Mouse (Mus musculus): ENCODE data around the gene Triml2.

- TF ChIP-seq MYOD1 (IDR thresholded peaks at IDR 0.05; ENCODE audit: control insufficient read depth in 1 of 3, insufficient read length in 2 of 3, low read depth in 2 of 3) (no peak), POLR2A (IDR thresholded peaks at IDR 0.05; ENCODE audit: insufficient read length, low read depth) (no peak), MAX (IDR thresholded peaks at IDR 0.05; ENCODE audit: low read depth) (no peak), USF1 (IDR thresholded peaks at IDR 0.05; ENCODE audit: low read depth) (no peak), CEBPB (IDR thresholded peaks at IDR 0.05; ENCODE audit: insufficient read depth, poor library complexity, severe bottlenecking) (no peak), MYOG (IDR thresholded peaks at IDR 0.05; ENCODE audit: control insufficient read depth in 1 of 3, insufficient read depth in 1 of 3, insufficient read length in 2 of 3, low read depth in 2 of 3) (no peak), POLR2AphosphoS2 (IDR thresholded peaks at IDR 0.05; ENCODE audit: insufficient read length, low read depth) (no peak)
Observed at GRCm38 (mm10) chr8:43141386-43141785, 39.0 kb upstream of the Triml2 start, which contains the start of gene Triml1.
